Mouse (Mus musculus): Measurements from ENCODE around the gene Gm20388. TPM values are rescaled to one million over a fixed set of nuclear protein-coding genes. Genes with fewer than 3 reads are reported as not detected.
A peak's percentile ranks its signal among the peaks of the same experiment; 100 is the strongest.
"Not testable (repeated sequence)": the region's sequence is repeated elsewhere in the genome, so short reads cannot be mapped to it uniquely, and the experiment has no call there.

Gm20388 gene
- polyA plus RNA-seq, 1 experiment from 2014 or later, result not detected

DNA sequence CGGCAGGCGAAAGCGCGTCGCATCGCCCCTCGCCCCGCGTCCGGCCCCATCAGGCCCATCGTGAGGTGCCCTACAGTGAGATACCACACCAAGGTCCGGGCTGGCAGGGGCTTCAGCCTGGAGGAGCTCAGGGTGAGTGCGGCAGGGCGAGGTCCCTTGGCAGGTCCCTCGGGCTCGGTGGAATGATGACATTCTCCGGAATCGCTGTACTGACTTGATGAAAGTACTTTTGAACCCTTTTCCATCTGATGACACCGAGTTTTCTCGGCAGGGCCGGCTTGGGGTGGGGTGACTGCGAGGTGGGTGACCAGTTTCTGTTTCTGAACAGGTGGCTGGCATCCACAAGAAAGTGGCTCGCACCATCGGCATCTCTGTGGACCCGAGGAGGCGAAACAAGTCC, 3192.2 kb downstream of the Gm20388 start:
- H3K9me3 ChIP-seq (ENCODE audit: control insufficient read depth, low read length); H3K27me3 ChIP-seq (ENCODE audit: control insufficient read depth, insufficient read depth, low read length): not testable (repeated sequence)
- Histone ChIP-seq H3K4me1 (ENCODE audit: control insufficient read depth in 2 of 2, insufficient read depth in 2 of 2, low read length in 2 of 2) (peaks cover 5 to 13% of the 10 kb centered on the region in 2 experiments), H3K4me2 (ENCODE audit: low read length) (peak overlapping the region; percentile 89), H3K9ac (ENCODE audit: low read length) (peak overlapping the region; percentile 98), H3K4me3 (ENCODE audit: control insufficient read depth in 1 of 2, insufficient read depth in 1 of 2, low read depth in 1 of 2, low read length in 2 of 2) (peak overlapping the region; percentile 69 to 82), H3K27ac (replicated peaks in 1 of 2; ENCODE audit: control insufficient read depth in 1 of 2, insufficient read depth in 1 of 2, low read depth in 2 of 2, low read length in 2 of 2) (peak overlapping the region; percentile 82 to 85), H3K36me3 (ENCODE audit: control insufficient read depth, insufficient read depth, low read length) (peaks cover 35% of the 10 kb centered on the region)
- under 1% methylated on average over 26 of the region's 26 CpGs for WGBS
- 0 out of 2 replicates have a peak, but pooled peaks have one; percentile 10 for ATAC-seq (ENCODE audit: insufficient number of reproducible peaks, insufficient read depth, low FRiP score, low read depth)

DNA sequence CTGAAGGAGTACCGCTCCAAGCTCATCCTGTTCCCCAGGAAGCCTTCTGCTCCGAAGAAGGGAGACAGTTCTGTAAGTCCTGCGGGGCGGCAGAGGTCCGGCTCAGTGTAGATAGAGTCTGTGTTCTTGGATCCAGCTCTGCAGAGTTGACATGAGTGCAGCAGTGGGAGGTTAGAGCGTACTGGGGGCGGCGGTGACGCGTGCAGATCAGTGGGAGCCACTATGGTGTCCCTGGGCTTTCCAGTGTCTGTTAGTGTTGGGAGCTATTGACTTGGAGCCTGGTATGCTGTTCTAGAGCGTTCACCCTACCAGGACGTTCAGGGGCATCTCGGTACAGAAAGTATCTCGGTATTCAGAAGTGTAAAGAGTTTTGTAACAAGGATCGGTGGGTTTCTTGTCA, 3192.6 kb downstream of the Gm20388 start:
- peaks cover 31% of the 10 kb centered on the region for H3K36me3 ChIP-seq (ENCODE audit: control insufficient read depth, insufficient read depth, low read length)
- peak overlapping the region; percentile 69 to 82 for H3K4me3 ChIP-seq (ENCODE audit: control insufficient read depth in 1 of 2, insufficient read depth in 1 of 2, low read depth in 1 of 2, low read length in 2 of 2)
- no peak for ATAC-seq (ENCODE audit: insufficient number of reproducible peaks, insufficient read depth, low FRiP score, low read depth)
- peak overlapping the region; percentile 89 for H3K4me2 ChIP-seq (ENCODE audit: low read length)
- 10% methylated on average over 15 of the region's 15 CpGs for WGBS
- H3K9me3 ChIP-seq (ENCODE audit: control insufficient read depth, low read length), result no peaks in the 10 kb centered on the region
- H3K9ac ChIP-seq (ENCODE audit: low read length), result peak overlapping the region; percentile 98
- peaks cover 5 to 13% of the 10 kb centered on the region in 2 experiments for H3K4me1 ChIP-seq (ENCODE audit: control insufficient read depth in 2 of 2, insufficient read depth in 2 of 2, low read length in 2 of 2)
- peak overlapping the region; percentile 11 to 85; a peak in 3 of 4 replicates for H3K27ac ChIP-seq (replicated peaks in 1 of 2; ENCODE audit: control insufficient read depth in 1 of 2, insufficient read depth in 1 of 2, low read depth in 2 of 2, low read length in 2 of 2)
- H3K27me3 ChIP-seq (ENCODE audit: control insufficient read depth, insufficient read depth, low read length), result no peaks in the 10 kb centered on the region

DNA sequence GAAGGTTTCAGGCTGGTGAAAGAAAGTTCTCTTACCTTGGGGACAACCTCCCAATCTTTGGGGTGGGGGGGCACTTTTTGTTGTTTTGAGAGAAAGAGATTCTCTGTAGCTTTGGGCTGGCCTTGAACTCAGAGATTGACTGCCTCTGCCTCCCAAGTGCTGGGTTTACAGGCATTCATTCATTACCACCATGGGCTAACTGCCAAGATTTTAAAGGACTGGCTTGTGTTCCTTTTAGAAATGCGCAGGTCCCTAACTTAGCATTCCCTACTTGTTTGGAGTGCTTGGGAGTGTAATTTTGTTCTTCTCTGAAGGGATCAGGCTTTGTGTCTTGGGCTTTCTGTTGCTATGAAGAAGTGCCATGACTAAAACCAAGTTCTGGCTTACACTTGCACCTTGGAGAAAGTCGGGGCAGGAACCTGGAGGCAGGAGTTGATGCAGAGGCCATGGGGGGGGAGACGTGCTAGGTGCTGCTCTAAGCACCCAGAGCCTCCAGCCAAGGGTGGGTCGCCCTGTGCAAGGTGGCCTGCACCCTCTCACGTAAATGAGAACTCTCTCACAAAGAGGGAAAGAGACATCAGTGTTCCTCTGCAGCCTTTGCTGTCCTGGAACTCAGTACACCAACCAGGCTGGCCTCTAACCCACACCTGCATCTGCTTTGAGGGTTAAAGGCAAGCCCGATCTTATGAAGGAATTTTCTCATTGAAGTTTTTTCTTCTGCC, 3193.6 kb downstream of the Gm20388 start:
- H3K9me3 ChIP-seq (ENCODE audit: control insufficient read depth, low read length), result no peaks in the 10 kb centered on the region
- H3K4me2 ChIP-seq (ENCODE audit: low read length), result peak overlapping the region; percentile 89
- WGBS, result 78% methylated on average over 6 of the region's 6 CpGs
- H3K4me3 ChIP-seq (ENCODE audit: control insufficient read depth in 1 of 2, insufficient read depth in 1 of 2, low read depth in 1 of 2, low read length in 2 of 2), result peak overlapping the region; percentile 69 to 82; a peak in 3 of 4 replicates
- no peaks in the 10 kb centered on the region for H3K27me3 ChIP-seq (ENCODE audit: control insufficient read depth, insufficient read depth, low read length)
- H3K27ac ChIP-seq (replicated peaks in 1 of 2; ENCODE audit: control insufficient read depth in 1 of 2, insufficient read depth in 1 of 2, low read depth in 2 of 2, low read length in 2 of 2), result no peak overlapping the region
- H3K36me3 ChIP-seq (ENCODE audit: control insufficient read depth, insufficient read depth, low read length), result peaks cover 27% of the 10 kb centered on the region
- no peak for ATAC-seq (ENCODE audit: insufficient number of reproducible peaks, insufficient read depth, low FRiP score, low read depth)
- H3K9ac ChIP-seq (ENCODE audit: low read length), result peak overlapping the region; percentile 98
- peaks cover 5 to 13% of the 10 kb centered on the region in 2 experiments for H3K4me1 ChIP-seq (ENCODE audit: control insufficient read depth in 2 of 2, insufficient read depth in 2 of 2, low read length in 2 of 2)

DNA sequence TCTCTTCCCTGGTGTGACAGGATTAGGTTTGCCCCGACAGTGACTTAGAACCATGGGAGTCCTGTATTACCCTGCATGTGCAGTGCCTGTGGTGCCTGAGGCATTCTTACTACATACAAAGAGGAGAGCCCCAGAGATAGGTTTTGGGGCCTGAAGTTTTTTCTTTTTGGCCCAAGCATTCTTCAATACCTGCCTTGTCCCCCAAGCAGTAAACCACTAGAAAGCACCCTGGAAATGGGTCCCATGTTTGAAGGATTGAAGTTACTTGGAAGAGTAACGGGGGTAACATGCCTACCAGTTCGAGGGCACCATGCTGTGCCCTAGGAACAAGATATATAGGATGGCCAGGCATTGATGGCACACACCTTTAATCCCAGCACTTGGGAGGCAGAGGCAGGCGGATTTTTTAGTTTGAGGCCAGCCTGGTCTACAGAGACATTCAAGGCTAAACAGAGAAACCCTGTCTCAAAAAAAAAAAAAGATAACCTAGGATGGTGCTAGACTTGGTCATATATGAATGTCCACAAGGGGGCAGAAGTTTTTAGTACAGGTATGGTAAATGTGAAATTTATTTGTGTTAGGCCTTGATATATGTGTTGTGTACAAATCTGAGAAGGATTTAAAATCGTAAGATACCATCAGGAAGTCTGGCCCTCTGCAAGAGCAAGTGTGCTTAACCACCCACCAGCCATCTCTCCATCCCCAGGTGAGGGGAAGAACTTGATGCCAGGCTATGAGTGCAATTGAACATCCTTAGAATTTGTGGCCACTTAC, 3195.1 kb downstream of the Gm20388 start:
- no peak for ATAC-seq (ENCODE audit: insufficient number of reproducible peaks, insufficient read depth, low FRiP score, low read depth)
- Histone ChIP-seq H3K4me3 (ENCODE audit: control insufficient read depth in 1 of 2, insufficient read depth in 1 of 2, low read depth in 1 of 2, low read length in 2 of 2) (no peak overlapping the region), H3K36me3 (ENCODE audit: control insufficient read depth, insufficient read depth, low read length) (peaks cover 27% of the 10 kb centered on the region), H3K4me2 (ENCODE audit: low read length) (no peak overlapping the region), H3K9ac (ENCODE audit: low read length) (no peak overlapping the region), H3K4me1 (ENCODE audit: control insufficient read depth in 2 of 2, insufficient read depth in 2 of 2, low read length in 2 of 2) (peaks cover 5 to 13% of the 10 kb centered on the region in 2 experiments), H3K27me3 (ENCODE audit: control insufficient read depth, insufficient read depth, low read length) (no peaks in the 10 kb centered on the region), H3K9me3 (ENCODE audit: control insufficient read depth, low read length) (no peaks in the 10 kb centered on the region), H3K27ac (replicated peaks in 1 of 2; ENCODE audit: control insufficient read depth in 1 of 2, insufficient read depth in 1 of 2, low read depth in 2 of 2, low read length in 2 of 2) (no peak overlapping the region)
- WGBS, result 61% methylated on average over 5 of the region's 5 CpGs

DNA sequence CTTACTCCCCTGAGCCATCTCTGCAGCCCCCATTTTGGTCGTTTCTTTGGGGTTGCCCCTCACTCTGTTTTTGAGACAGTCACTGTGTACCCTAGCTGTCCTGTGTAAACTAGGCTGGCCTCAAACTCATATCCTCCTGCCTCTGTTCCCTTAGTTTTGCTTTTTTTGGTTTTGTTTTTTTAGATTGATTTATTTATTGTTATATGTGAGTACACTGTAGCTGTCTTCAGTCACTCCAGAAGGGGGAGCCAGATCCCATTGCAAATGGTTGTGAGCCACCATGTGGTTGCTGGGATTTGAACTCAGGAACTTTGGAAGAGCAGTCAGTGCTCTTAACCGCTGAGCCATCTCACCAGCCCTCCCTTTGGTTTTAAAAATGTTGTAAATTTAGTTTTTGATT, 3195.9 kb downstream of the Gm20388 start:
- Histone ChIP-seq H3K4me2 (ENCODE audit: low read length) (no peak overlapping the region), H3K27me3 (ENCODE audit: control insufficient read depth, insufficient read depth, low read length) (no peaks in the 10 kb centered on the region), H3K9me3 (ENCODE audit: control insufficient read depth, low read length) (no peaks in the 10 kb centered on the region), H3K36me3 (ENCODE audit: control insufficient read depth, insufficient read depth, low read length) (peaks cover 27% of the 10 kb centered on the region), H3K27ac (replicated peaks in 1 of 2; ENCODE audit: control insufficient read depth in 1 of 2, insufficient read depth in 1 of 2, low read depth in 2 of 2, low read length in 2 of 2) (no peak overlapping the region), H3K9ac (ENCODE audit: low read length) (no peak overlapping the region), H3K4me1 (ENCODE audit: control insufficient read depth in 2 of 2, insufficient read depth in 2 of 2, low read length in 2 of 2) (peaks cover 5 to 12% of the 10 kb centered on the region in 2 experiments), H3K4me3 (ENCODE audit: control insufficient read depth in 1 of 2, insufficient read depth in 1 of 2, low read depth in 1 of 2, low read length in 2 of 2) (no peak overlapping the region)
- ATAC-seq (ENCODE audit: insufficient number of reproducible peaks, insufficient read depth, low FRiP score, low read depth), result no peak
- 52% methylated on average over 2 of the region's 2 CpGs for WGBS

DNA sequence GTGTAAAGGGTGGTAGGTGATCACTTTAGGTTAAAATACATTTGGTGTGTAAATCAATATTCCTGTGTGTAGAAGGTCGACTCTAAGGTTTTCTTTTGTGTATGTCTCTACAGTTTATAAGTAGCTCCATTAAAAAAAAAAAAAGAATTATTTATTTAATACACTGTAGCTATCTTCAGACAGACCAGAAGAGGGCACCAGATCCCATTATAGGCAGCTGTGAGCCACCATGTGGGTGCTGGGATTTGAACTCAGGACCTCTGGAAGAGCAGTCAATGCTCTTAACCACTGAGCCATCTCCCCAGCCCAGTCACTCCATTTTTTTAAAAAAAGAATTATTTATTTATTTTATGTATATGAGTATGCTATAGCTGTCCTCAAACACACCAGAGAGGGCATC, 3197.4 kb downstream of the Gm20388 start:
- no peak for ATAC-seq (ENCODE audit: insufficient number of reproducible peaks, insufficient read depth, low FRiP score, low read depth)
- 66% methylated on average over 1 of the region's 1 CpGs for WGBS

DNA sequence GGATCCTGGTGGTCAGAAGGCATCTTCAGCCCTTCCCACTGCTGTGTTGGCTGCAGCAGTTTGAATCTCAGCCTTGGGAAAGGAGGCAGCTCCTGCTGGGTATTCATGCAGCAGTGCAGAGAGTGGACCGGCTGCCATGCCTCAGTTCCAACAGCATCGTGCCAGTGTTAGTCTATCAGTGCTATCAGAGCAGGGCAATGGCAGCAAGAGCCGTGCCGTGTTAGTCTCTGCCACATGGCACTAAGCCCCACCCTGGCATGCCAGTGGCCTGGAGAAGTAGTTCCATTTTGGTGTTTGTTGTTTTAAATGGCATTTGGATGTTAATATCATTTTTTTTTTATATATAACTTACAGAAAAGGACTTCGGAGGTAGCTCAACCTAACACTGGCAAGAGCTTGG, 3198.3 kb downstream of the Gm20388 start:
- Histone ChIP-seq H3K36me3 (ENCODE audit: control insufficient read depth, insufficient read depth, low read length) (peaks cover 19% of the 10 kb centered on the region), H3K4me3 (ENCODE audit: control insufficient read depth in 1 of 2, insufficient read depth in 1 of 2, low read depth in 1 of 2, low read length in 2 of 2) (no peak overlapping the region), H3K27ac (replicated peaks in 1 of 2; ENCODE audit: control insufficient read depth in 1 of 2, insufficient read depth in 1 of 2, low read depth in 2 of 2, low read length in 2 of 2) (no peak overlapping the region), H3K27me3 (ENCODE audit: control insufficient read depth, insufficient read depth, low read length) (no peaks in the 10 kb centered on the region), H3K4me1 (ENCODE audit: control insufficient read depth in 2 of 2, insufficient read depth in 2 of 2, low read length in 2 of 2) (peaks cover 0 to 1% of the 10 kb centered on the region in 2 experiments; a peak in 1 of 4 replicates), H3K9ac (ENCODE audit: low read length) (no peak overlapping the region), H3K9me3 (ENCODE audit: control insufficient read depth, low read length) (no peaks in the 10 kb centered on the region), H3K4me2 (ENCODE audit: low read length) (no peak overlapping the region)
- ATAC-seq (ENCODE audit: insufficient number of reproducible peaks, insufficient read depth, low FRiP score, low read depth), result no peak
- 78% methylated on average over 5 of the region's 5 CpGs for WGBS

More for the DNA sequence above, 3197.4 kb downstream of the Gm20388 start:
- H3K4me1 ChIP-seq (ENCODE audit: control insufficient read depth in 2 of 2, insufficient read depth in 2 of 2, low read length in 2 of 2), result peaks cover 5 to 9% of the 10 kb centered on the region in 2 experiments
- no peaks in the 10 kb centered on the region for H3K27me3 ChIP-seq (ENCODE audit: control insufficient read depth, insufficient read depth, low read length)
- no peak overlapping the region for H3K4me2 ChIP-seq (ENCODE audit: low read length)
- H3K9ac ChIP-seq (ENCODE audit: low read length), result no peak overlapping the region
- no peaks in the 10 kb centered on the region for H3K9me3 ChIP-seq (ENCODE audit: control insufficient read depth, low read length)
- no peak overlapping the region for H3K4me3 ChIP-seq (ENCODE audit: control insufficient read depth in 1 of 2, insufficient read depth in 1 of 2, low read depth in 1 of 2, low read length in 2 of 2)
- H3K36me3 ChIP-seq (ENCODE audit: control insufficient read depth, insufficient read depth, low read length), result peaks cover 27% of the 10 kb centered on the region
- no peak overlapping the region for H3K27ac ChIP-seq (replicated peaks in 1 of 2; ENCODE audit: control insufficient read depth in 1 of 2, insufficient read depth in 1 of 2, low read depth in 2 of 2, low read length in 2 of 2)

Data from heart, embryonic 14.5 days (tissue).